Mouse (Mus musculus) kidney, adult 11 months (tissue): ENCODE results near the gene Gm5799.
A peak's percentile ranks its signal among the peaks of the same experiment; 100 is the strongest.
"Not testable (repeated sequence)": the region's sequence is repeated elsewhere in the genome, so short reads cannot be mapped to it uniquely, and the experiment has no call there.

Experiments used
- DNase-seq: peaks from one replicate; pipeline ENCODE4 v3.0.0; 2022

Gm5799 gene

GRCm38 (mm10) chr14:43543276-43543675 is at the start of gene Gm5799:
Gm5799 (plus strand) TSS chr14:43543576.
- DNase-seq: not testable (repeated sequence)

- peak; percentile 11 for DNase-seq
These were observed 12.0 kb upstream of the Gm5799 start for GRCm38 (mm10) chr14:43531052-43532010.

GRCm38 (mm10) chr14:43532011-43532383 is 11.4 kb upstream of the Gm5799 start:
- not testable (repeated sequence) for DNase-seq

- DNase-seq: peak; percentile 67
These were observed 11.0 kb upstream of the Gm5799 start for GRCm38 (mm10) chr14:43532387-43532786.

GRCm38 (mm10) chr14:43538144-43538543 is 5.2 kb upstream of the Gm5799 start:
- not testable (repeated sequence) for DNase-seq

GRCm38 (mm10) chr14:43546281-43546680 is 2.9 kb downstream of the Gm5799 start:
- DNase-seq: not testable (repeated sequence)

- not testable (repeated sequence) for DNase-seq
These were observed 8.9 kb downstream of the Gm5799 start for GRCm38 (mm10) chr14:43552271-43552670.

- DNase-seq: not testable (repeated sequence)
These were observed 34.6 kb downstream of the Gm5799 start for GRCm38 (mm10) chr14:43577969-43578368.

- DNase-seq: not testable (repeated sequence)
These were observed 35.7 kb downstream of the Gm5799 start, which contains the start of gene Gm17654 for GRCm38 (mm10) chr14:43579046-43579445. Gm17654 (minus strand) TSS chr14:43579146.
